Mouse (Mus musculus) natural killer cell, adult 2 months (primary cell): ENCODE measurements around the gene Aldh3a1.

ENCODE experiments used
- DNase-seq, 2 experiments: peaks; one replicate each; pipeline ENCODE4 v3.0.0; 2022; ENCODE audit warnings: low spot score in 2 of 2

Aldh3a1 gene

GRCm38 (mm10) chr11:61236015-61236414 is 28.7 kb downstream of the Aldh3a1 start:
- DNase-seq: no peak

DNA sequence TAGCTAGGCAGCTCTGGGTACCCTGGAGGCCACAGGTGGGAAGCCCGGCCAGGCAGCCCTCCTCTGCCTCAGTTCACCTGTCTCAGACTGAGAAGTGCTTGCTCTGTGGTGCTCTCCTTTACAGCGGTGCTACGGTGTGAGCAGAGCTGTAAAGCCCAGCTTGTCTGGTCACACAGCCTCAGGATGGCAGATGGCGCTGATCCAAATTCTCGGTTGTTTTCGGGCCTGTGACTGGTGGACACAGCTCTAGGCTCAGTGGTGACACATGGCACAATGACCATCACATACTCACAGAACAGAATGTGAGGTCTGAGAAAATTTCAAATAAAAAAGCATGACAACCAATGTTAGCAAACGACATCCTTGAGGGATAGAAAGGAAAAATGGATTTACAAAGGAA is 37.1 kb downstream of the Aldh3a1 start:
- DNase-seq: no peak

GRCm38 (mm10) chr11:61251741-61252140 is 44.4 kb downstream of the Aldh3a1 start:
- no peak for DNase-seq

DNA sequence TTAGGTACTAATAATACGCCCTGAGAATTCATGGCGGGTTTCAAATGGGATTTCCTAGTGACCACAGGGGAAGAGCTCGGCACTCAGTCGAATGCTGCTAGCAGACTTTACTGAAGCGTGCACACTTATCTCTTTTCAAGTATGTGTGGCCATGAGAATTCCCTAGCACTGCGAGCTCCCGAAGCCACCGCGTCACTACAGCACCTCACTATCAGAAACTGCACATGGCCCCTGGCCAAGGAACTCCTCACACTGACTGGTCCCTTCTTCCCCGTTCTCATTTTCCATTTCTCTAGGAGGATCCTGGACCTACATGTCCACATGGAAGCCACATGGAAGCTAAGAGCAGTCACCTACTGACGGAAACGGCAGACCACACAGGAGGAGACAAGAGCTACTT is 45.5 kb downstream of the Aldh3a1 start:
- DNase-seq: no peak

DNA sequence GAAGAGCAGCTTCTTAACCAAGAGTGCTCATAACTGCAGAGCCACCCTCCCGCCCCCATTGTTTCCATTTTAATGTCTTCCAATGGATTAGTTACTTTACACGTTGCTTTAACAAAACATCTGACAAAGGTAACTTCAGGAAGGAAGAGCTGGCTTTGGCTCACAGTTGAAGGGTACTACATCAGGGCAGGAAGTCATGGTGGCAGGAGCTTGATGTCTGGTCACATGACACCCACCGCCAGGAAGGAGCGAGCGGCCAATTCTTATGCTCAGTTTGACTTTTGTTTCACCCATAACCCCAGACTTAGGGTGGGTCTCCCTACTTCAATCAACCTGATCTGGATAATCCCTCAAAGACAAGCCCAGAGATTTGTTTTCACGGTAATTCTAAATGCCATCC is 51.8 kb downstream of the Aldh3a1 start:
- DNase-seq: no peak

GRCm38 (mm10) chr11:61262516-61262915 is 55.2 kb downstream of the Aldh3a1 start:
- DNase-seq: no peak

DNA sequence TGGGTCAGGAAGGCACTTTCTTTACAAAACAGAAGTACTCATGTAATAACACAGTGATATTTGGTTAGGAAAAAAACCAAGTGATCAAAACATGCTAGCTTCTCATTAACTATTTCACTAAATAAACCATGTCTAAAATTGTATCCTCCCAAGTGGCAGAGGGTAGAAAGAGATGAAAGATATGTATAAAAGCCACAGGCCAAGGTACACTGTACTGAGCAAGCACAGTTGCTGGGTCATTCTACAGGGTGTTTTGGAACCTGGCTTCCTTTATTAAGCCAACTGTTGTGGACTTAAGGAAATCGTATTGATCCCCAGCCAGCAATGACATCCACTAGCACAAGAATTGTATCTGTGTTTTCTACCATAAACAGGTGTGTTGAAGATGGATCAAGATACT is 56.5 kb downstream of the Aldh3a1 start:
- no peak for DNase-seq

DNA sequence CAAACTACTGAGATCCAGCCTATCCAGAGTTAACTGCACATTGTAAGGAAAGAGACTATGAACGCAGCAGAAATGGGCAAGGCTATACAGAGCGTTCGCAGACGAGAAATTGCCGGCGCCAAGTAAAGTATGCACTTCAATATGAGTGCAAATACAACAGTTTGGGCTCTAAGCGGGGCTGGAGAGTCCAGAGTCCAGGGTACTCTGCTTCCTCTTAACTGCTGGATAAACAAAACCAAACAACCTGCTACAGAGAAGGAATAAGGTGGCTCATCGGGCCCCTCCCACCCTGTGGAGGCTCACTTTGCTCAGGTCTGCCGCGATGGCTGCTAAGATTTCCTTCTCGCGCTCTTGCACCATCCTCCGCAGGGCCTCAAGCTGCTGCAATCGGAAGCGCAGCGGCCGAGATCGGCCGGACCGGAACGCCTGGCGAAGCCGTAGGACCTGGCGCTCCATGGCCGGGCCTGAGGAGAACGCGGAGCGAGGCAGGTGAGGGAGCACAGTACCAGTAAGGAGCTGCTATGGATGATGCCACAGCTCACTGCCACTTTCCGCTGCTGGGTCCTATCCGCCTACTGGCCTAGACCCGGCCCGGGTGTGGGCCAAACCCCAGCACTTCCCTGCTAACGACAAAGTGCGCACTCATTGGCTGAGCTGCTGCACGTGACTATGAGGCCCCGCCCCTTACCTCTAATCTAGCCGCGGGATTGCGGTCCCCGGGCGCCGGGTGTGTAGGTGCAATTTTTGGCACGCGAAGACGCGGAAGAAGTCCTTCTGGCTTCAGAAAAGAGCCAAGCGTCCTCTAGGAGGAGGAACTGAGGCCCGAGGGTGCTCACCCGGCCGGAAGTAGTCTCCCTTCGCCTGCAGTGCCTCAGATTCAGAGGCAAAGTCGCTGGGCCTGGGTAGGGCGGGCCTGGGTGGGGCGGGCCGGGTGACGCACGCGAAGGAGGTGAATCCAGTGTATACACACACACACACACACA is 59.5 kb downstream of the Aldh3a1 start, which contains the start of gene Aldh3a2:
Gene Aldh3a2, minus strand, starts transcription at position 914 of the 983 bp plus-strand sequence.
- DNase-seq: peak; percentile 94 to 95
